Mouse (Mus musculus) hindbrain, embryonic 10.5 days (tissue): ENCODE results near the gene Gm26602. TPM values are rescaled to one million over a fixed set of nuclear protein-coding genes. Genes with fewer than 3 reads are reported as not detected.

Experiments
- DNase-seq: peaks from one replicate; pipeline ENCODE4 v3.0.0-alpha.2; 2017; ENCODE audit warnings: low spot score
- H3K27ac ChIP-seq: fragments of 300-500 bp; sonication (generic); 2 replicates; pipeline ENCODE4 v1.5.1; 2016; ENCODE audit warnings: mild to moderate bottlenecking, moderate library complexity
- H3K27me3 ChIP-seq: fragments of 300-500 bp; sonication (generic); 2 replicates; pipeline ENCODE4 v1.6.1; 2016; ENCODE audit warnings: mild to moderate bottlenecking; ENCODE audit not compliant: poor library complexity, insufficient read depth, severe bottlenecking
- H3K36me3 ChIP-seq: fragments of 300-500 bp; sonication (generic); 2 replicates; pipeline ENCODE4 v1.6.1; 2016; ENCODE audit warnings: mild to moderate bottlenecking, moderate library complexity
- H3K4me1 ChIP-seq: fragments of 300-500 bp; sonication (generic); replicated peaks from 2 replicates; pipeline ENCODE4 v1.6.1; 2016; ENCODE audit warnings: mild to moderate bottlenecking
- H3K4me3 ChIP-seq: fragments of 300-500 bp; sonication (generic); 2 replicates; pipeline ENCODE4 v1.5.1; 2016; ENCODE audit warnings: mild to moderate bottlenecking, moderate library complexity
- H3K9me3 ChIP-seq: fragments of 300-500 bp; sonication (generic); 2 replicates; pipeline ENCODE4 v1.6.1; 2016; ENCODE audit warnings: mild to moderate bottlenecking, moderate library complexity
- WGBS: fragments of 180-500 bp; shearing (Covaris S2); methylation state at CpG from one replicate; pipeline ENCODE4 v1.1.7; 2016; 5-methylcytosine and 5-hydroxymethylcytosine counted together
- polyA plus RNA-seq: library from polyadenylated mRNA; unstranded; fragments of >200 nt; fragmentation: Nextera tagmentation; extraction: Ambion mirVana; gene quantifications from 2 replicates; pipeline ENCODE4 v1.2.1, GENCODE M21; 2016

The Gm26602 gene
- polyA plus RNA-seq, 1 experiment from 2014 or later = 4.5 TPM

DNA sequence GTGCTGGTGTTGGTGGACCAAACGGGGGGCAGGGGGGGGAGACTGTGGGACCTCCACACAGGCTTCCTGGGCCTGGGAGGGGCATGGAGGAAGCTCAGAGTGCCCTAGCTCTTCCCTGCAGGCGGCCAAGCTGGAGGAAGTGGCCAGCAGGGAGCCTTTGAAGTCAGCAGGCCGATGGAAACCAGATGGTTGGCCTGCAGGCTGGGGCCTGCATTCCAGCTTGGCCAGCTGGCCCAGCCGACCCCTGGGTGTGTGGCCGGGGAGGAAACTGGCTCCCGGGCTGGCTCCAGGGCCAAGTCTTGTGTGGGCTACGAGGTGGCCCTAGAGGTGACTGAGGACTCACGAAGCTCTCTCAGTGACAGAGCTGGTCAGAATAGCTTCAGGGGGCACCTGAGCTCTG, 22.1 kb downstream of the Gm26602 start:
- WGBS = 8% methylated on average over 8 of the region's 8 CpGs
- Histone ChIP-seq H3K27ac (peak overlapping the region; percentile 81), H3K4me1 (peaks cover 99% of the 10 kb centered on the region), H3K27me3 (peaks cover 82% of the 10 kb centered on the region), H3K9me3 (no peaks in the 10 kb centered on the region), H3K4me3 (peak overlapping the region; percentile 29), H3K36me3 (peaks cover 70% of the 10 kb centered on the region)
- DNase-seq = peak; percentile 76

DNA sequence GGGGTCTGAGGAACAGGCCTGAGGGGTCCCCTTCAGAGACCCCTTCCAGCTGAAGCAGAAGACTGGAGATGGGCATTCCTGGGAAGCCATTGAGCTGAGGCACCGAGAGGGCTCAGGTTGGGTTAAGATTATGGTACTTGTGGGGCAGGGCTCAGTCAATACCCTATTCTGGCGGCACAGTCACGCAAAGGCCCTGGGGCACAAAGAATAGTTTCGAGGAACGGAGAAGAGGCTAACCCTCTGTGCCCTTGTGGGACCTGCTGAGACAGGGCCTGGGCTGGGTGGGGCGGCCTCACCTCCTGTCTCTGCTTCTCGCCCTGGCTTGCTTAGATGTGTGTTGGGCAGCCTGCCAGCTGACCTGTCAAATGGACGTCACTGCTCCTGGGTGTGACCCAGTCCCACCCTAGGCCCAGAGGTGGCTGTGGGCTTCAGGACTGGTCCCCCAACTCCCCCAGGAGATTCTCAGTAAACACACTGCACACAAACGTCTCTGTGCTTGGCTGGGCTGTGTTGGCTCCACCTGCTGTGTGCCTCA, 22.6 kb downstream of the Gm26602 start:
- Histone ChIP-seq H3K36me3 (peaks cover 75% of the 10 kb centered on the region), H3K4me3 (peak overlapping the region; percentile 29), H3K27ac (peak overlapping the region; percentile 81), H3K27me3 (peaks cover 85% of the 10 kb centered on the region), H3K4me1 (peaks cover 99% of the 10 kb centered on the region), H3K9me3 (no peaks in the 10 kb centered on the region)
- DNase-seq = no peak
- WGBS = 63% methylated on average over 9 of the region's 9 CpGs

DNA sequence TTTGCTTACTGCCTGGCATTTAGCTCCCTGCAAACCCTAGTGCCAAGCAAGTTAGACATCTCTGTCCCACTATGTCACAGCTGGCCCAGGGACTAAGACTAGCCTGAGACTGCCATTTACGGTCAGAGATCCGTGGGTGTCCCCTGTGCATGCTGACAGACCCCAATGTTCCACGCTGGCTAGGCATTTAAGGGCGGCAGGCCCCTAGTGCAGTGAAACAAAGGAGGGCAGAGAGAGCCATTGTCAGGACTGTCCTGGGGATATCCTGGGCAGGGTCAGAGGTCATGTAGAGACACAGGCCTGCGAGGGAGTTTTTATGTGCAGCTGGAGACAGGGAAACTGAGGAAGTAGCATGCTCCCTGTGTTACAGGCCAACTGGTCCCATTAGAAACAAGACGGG, 23.2 kb downstream of the Gm26602 start:
- peak overlapping the region; percentile 29; the same call in 1 of the 2 replicates for H3K4me3 ChIP-seq
- H3K27ac ChIP-seq = peak overlapping the region; percentile 81
- WGBS = 29% methylated on average over 6 of the region's 6 CpGs
- H3K36me3 ChIP-seq = peaks cover 82% of the 10 kb centered on the region
- peaks cover 92% of the 10 kb centered on the region for H3K27me3 ChIP-seq
- H3K4me1 ChIP-seq = peaks cover 99% of the 10 kb centered on the region
- DNase-seq = no peak
- H3K9me3 ChIP-seq = no peaks in the 10 kb centered on the region

DNA sequence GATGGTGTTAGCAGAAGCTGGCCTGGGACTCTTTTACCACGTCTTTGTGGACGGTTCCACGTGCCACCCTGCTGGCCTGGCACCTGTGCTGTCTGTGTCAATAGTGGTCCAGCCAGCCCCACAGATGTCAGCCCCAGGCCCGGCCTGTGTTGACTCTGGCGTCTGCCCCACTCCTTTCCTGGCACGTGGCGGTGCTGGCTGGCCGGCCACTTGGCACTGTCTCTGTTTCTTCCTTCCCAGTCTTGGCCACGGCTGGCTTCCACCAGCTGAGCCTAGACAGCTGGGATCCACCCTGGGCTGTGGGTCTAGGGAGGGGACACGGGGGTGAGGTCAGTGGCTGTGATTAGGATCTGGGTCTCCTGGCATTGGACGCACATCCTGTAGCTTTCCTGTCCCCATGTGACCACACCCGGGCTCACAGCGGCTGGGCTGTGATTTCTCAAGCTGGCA, 23.6 kb downstream of the Gm26602 start:
- Histone ChIP-seq H3K4me1 (peaks cover 99% of the 10 kb centered on the region), H3K36me3 (peaks cover 86% of the 10 kb centered on the region), H3K27me3 (peaks cover 96% of the 10 kb centered on the region), H3K9me3 (no peaks in the 10 kb centered on the region), H3K4me3 (peak overlapping the region; percentile 29; the same call in 1 of the 2 replicates), H3K27ac (peak overlapping the region; percentile 81)
- WGBS = 71% methylated on average over 13 of the region's 13 CpGs
- no peak for DNase-seq

DNA sequence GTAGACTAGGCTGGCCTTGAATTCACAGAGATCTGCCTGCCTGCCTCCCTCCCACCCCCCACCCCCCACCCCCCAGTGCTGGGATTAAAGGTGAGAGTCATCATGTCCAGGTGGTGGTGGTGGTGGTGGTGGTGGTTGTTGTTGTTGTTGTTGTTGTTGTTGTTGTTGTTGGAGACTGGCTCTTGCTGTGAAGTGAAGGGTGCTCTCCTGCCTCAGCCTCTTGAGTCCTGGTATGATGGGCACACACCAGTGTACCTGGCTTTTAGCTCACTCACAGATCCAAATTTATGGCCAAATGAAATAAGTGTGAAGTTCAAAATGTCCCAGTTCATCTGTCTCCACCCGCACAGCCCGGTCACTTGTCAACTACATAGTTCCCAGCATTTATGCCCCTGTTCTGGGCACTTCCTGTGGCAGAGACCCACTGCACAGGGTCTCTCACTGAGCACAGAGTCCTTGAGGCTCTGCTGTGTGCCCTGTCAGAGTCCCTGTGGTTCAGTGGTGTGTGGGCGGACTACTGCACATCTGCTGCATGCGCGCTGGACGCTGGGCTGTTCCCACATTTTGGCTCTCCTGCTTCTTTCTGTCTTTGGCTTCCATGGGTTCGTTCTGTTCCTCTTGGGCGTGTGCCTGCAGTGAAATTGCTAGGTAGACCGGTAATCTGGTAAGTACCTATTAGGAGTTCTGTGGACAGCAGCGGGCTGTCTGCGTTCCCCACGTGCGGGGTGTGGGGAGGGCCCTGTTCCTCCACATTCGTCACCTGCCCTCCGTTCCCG, 24.3 kb downstream of the Gm26602 start:
- Histone ChIP-seq H3K27me3 (peaks cover 98% of the 10 kb centered on the region), H3K9me3 (no peaks in the 10 kb centered on the region), H3K4me1 (peaks cover 98% of the 10 kb centered on the region), H3K27ac (peak overlapping the region; percentile 81), H3K4me3 (no peak overlapping the region; the same call in 1 of the 2 replicates), H3K36me3 (peaks cover 90% of the 10 kb centered on the region)
- DNase-seq = no peak
- WGBS = 91% methylated on average over 16 of the region's 16 CpGs

DNA sequence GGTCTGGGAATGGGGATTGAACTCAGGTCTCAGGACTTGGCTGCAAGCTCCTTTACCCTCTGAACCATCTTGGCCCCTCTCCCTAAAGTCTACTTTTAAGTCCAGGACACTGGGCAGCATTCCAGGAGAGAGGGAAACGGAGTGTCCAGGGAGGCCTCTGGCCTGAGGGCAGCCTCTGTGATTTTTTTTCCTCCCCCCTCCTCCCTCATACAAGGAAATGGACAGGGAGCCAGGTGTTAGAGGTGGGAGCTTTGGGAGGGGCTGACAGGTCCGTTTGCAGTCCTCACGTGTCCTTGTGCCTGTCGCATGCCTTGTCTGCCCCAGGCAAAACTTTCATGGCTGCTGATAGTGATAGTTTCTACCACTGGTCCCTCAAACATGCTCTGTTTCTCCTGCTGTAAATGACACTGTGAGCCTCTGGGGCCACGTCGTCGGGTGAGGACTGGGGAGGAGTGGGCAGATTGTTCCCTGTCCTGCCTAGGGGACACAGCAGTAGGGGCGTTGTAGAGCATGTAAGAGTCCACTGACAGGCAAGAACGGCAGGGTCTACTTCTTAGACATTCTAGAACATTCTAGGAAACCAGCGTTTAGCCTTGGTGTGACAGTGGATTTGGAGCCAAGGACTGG, 25.7 kb downstream of the Gm26602 start:
- Histone ChIP-seq H3K27ac (no peak overlapping the region; the same call in 1 of the 2 replicates), H3K27me3 (peaks cover 98% of the 10 kb centered on the region), H3K4me3 (no peak overlapping the region), H3K36me3 (peaks cover 86% of the 10 kb centered on the region), H3K9me3 (no peaks in the 10 kb centered on the region), H3K4me1 (peaks cover 95% of the 10 kb centered on the region)
- WGBS = 78% methylated on average over 10 of the region's 10 CpGs
- no peak for DNase-seq

DNA sequence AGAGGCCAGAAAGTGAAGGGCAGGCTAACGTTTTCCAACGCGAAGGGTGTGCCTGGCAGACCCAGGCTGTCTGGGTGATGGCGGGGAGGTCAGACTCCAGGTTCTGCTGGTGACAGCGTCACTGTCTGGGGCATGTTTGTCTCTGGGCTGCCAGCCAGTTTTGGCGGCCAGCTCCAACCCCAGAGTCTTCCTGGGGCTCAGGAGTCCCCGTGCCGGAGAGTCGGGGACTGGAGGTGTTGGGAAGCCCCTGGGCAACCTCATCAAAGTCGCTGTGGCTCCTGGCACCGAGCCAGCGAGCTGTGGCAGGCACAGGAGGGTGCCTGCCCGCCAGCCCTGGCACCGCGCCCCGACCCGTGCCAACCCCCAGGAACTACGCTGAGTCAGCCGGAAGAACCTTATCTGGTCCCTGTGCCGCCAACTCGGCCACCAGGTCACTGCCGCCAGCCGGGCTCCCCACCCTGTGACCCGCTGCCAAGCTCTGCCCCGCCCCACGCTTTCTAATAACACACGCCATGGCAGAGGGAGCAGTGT, 26.3 kb downstream of the Gm26602 start:
- Histone ChIP-seq H3K4me3 (peak overlapping the region; percentile 6; the same call in 1 of the 2 replicates), H3K27me3 (peaks cover 96% of the 10 kb centered on the region), H3K36me3 (peaks cover 86% of the 10 kb centered on the region), H3K9me3 (no peaks in the 10 kb centered on the region), H3K27ac (no peak overlapping the region; the same call in 1 of the 2 replicates), H3K4me1 (peaks cover 89% of the 10 kb centered on the region)
- 86% methylated on average over 27 of the region's 27 CpGs for WGBS
- DNase-seq = no peak

DNA sequence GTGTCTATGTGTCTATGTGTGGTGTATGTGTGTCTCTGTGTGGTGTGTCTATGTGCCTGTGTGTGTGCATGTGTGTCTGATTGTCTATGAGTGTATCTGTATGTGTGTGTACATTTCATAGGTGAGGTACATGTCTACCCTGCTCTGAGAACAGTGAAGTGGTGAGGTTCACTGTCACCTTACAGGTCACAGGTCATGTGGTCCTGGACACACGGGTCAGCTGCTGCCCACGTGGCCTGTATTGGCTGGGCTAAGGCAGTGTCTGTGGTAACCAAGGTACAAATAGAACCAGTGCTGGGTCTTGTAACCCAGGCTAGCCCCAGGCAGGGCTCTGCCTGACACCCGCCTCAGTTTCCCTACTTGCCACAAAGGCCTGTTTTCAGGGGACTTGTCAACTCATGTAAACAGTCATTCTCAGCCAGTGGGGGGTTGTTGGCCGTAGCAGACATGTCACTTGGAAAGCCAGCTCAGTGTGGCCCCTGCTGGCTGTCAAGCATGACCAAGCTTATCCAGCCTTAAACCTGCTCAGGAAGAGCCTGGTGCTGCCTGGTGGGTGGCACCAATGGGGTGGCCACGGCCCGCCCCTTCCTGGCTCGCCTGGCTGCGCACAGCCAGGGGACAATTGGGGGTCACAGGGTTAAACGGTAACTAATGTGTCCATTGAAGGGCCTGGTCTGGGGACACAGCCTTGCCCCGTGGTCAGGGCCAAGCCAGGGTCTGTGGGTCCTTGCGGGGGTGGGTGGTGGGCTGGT, 27.3 kb downstream of the Gm26602 start:
- peak overlapping the region; percentile 56; the same call in 1 of the 2 replicates for H3K27ac ChIP-seq
- H3K36me3 ChIP-seq = peaks cover 80% of the 10 kb centered on the region
- H3K4me3 ChIP-seq = peak overlapping the region; percentile 16; the same call in 1 of the 2 replicates
- no peaks in the 10 kb centered on the region for H3K9me3 ChIP-seq
- peaks cover 80% of the 10 kb centered on the region for H3K4me1 ChIP-seq
- WGBS = 37% methylated on average over 11 of the region's 11 CpGs
- DNase-seq = no peak
- peaks cover 93% of the 10 kb centered on the region for H3K27me3 ChIP-seq

DNA sequence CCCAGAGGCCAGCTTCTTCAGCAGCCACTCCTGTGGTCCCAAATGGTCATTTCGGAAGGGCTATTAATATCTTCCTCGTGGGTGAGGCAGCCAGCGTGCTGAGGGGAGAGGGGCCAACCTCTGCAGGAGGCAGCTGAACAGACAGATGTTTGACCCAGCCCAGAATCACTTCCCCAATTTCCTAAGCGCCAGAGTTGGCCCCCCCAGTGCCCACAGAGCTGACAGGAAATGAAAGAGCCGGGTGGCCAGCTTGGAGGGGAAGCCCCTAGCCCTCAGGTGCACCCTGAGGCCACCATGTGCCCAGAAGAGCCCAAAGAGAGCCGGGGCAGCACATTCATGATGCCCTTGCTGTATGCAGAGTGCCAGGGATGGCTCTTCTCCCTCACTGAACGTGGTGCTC, 30.1 kb downstream of the Gm26602 start:
- peaks cover 55% of the 10 kb centered on the region for H3K36me3 ChIP-seq
- peaks cover 91% of the 10 kb centered on the region for H3K27me3 ChIP-seq
- H3K9me3 ChIP-seq = no peaks in the 10 kb centered on the region
- H3K4me3 ChIP-seq = no peak overlapping the region
- WGBS = 71% methylated on average over 7 of the region's 7 CpGs
- peaks cover 80% of the 10 kb centered on the region for H3K4me1 ChIP-seq
- no peak for DNase-seq
- no peak overlapping the region for H3K27ac ChIP-seq

DNA sequence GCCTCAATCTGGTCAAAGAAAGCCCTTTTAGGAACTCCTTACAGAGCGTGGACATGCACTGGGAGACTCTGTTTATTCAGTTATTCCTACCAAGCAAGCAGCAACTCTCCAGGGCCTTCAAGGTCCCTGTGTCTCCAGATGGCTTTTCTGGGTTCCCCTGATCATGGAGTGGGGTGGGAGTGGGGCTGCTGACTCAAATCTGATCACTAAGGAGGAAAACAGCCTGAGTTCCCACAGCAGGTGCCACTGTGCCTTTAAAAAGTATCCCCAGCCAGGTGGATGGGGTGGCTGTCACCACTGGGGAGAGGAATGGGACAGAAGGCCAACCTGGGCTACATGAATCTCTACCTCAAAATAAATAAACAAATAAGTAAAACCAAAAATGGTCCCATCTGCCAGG, 32.3 kb downstream of the Gm26602 start:
- H3K27ac ChIP-seq = peak overlapping the region; percentile 85; the same call in 1 of the 2 replicates

DNA sequence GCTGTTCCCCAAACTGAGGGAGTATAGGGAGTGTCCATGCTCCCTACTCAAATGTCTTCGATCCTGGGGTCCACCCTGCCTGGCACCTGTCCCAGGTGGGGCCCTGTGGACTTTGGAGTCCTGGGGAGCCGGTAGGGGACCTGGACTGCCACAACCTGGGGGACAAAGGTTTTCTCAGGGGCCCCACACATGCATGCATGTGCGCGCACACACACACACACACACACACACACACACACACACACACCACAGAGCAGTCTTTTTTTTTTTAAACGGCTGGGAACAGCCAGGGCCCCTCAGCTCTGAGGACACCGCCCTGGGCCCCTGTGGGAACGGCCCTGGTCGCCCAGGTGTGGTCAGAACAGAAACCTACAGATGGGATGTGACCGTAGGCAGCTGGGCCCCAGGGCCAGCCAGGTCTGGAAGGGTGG, 32.8 kb downstream of the Gm26602 start:
- DNase-seq = no peak
- Histone ChIP-seq H3K4me3 (no peak overlapping the region), H3K9me3 (no peaks in the 10 kb centered on the region), H3K27ac (peak overlapping the region; percentile 85; the same call in 1 of the 2 replicates), H3K27me3 (peaks cover 77% of the 10 kb centered on the region), H3K36me3 (peaks cover 47% of the 10 kb centered on the region), H3K4me1 (peaks cover 74% of the 10 kb centered on the region)
- WGBS = 82% methylated on average over 9 of the region's 9 CpGs

More for the DNA sequence above, 32.3 kb downstream of the Gm26602 start:
- no peak for DNase-seq
- 82% methylated on average over 1 of the region's 1 CpGs for WGBS
- peaks cover 79% of the 10 kb centered on the region for H3K4me1 ChIP-seq
- no peaks in the 10 kb centered on the region for H3K9me3 ChIP-seq
- no peak overlapping the region for H3K4me3 ChIP-seq
- H3K27me3 ChIP-seq = peaks cover 79% of the 10 kb centered on the region
- peaks cover 49% of the 10 kb centered on the region for H3K36me3 ChIP-seq
